Mouse (Mus musculus): Measurements from ENCODE around the gene Repin1.
A peak's percentile ranks its signal among the peaks of the same experiment; 100 is the strongest.

Gene Repin1

GRCm38 (mm10) chr6:48579215-48579648, 14.5 kb upstream of the Repin1 start:
- DNase-seq (ENCODE audit: low spot score) = peak; percentile 91

GRCm38 (mm10) chr6:48581257-48581656, 12.4 kb upstream of the Repin1 start:
- DNase-seq (ENCODE audit: low spot score) = no peak

- peak; percentile 84 for DNase-seq (ENCODE audit: low spot score)
Measured at GRCm38 (mm10) chr6:48582037-48582436, 11.6 kb upstream of the Repin1 start.

GRCm38 (mm10) chr6:48589194-48589750, 4.4 kb upstream of the Repin1 start, which contains the start of gene Gm45021:
Gene Gm45021, plus strand, starts transcription at chr6:48589610.
- no peak for DNase-seq (ENCODE audit: low spot score)

- DNase-seq (ENCODE audit: low spot score) = no peak
Measured at GRCm38 (mm10) chr6:48591221-48591845, 2.4 kb upstream of the Repin1 start.

- no peak for DNase-seq (ENCODE audit: low spot score)
Measured at GRCm38 (mm10) chr6:48591871-48592270, 1.8 kb upstream of the Repin1 start.

GRCm38 (mm10) chr6:48594043-48594738, 508 bp downstream of the Repin1 start:
- DNase-seq (ENCODE audit: low spot score) = peak; percentile 61

- no peak for DNase-seq (ENCODE audit: low spot score)
Measured at GRCm38 (mm10) chr6:48595278-48595677, 1.6 kb downstream of the Repin1 start.

- DNase-seq (ENCODE audit: low spot score) = no peak
Measured at GRCm38 (mm10) chr6:48596545-48597232, 3.0 kb downstream of the Repin1 start.

- DNase-seq (ENCODE audit: low spot score) = no peak
Measured at GRCm38 (mm10) chr6:48597233-48597625, 3.5 kb downstream of the Repin1 start.

- no peak for DNase-seq (ENCODE audit: low spot score)
Measured at GRCm38 (mm10) chr6:48600594-48600993, 6.9 kb downstream of the Repin1 start.

- DNase-seq (ENCODE audit: low spot score) = peak; percentile 79
Measured at GRCm38 (mm10) chr6:48601271-48602079, 7.8 kb downstream of the Repin1 start, which contains the start of gene Zfp775. Gene Zfp775, plus strand, starts transcription at chr6:48602063.

GRCm38 (mm10) chr6:48602080-48602741, 8.5 kb downstream of the Repin1 start:
- no peak for DNase-seq (ENCODE audit: low spot score)

GRCm38 (mm10) chr6:48608124-48608523, 14.4 kb downstream of the Repin1 start:
- no peak for DNase-seq (ENCODE audit: low spot score)

GRCm38 (mm10) chr6:48609512-48609911, 15.8 kb downstream of the Repin1 start:
- DNase-seq (ENCODE audit: low spot score) = no peak

GRCm38 (mm10) chr6:48610657-48611056, 17.0 kb downstream of the Repin1 start:
- no peak for DNase-seq (ENCODE audit: low spot score)

- no peak for DNase-seq (ENCODE audit: low spot score)
Measured at GRCm38 (mm10) chr6:48613464-48613863, 19.8 kb downstream of the Repin1 start.

- no peak for DNase-seq (ENCODE audit: low spot score)
Measured at GRCm38 (mm10) chr6:48614756-48615155, 21.1 kb downstream of the Repin1 start.

- DNase-seq (ENCODE audit: low spot score) = no peak
Measured at GRCm38 (mm10) chr6:48620031-48620430, 26.3 kb downstream of the Repin1 start.

- peak; percentile 56 for DNase-seq (ENCODE audit: low spot score)
Measured at GRCm38 (mm10) chr6:48622186-48622843, 28.6 kb downstream of the Repin1 start.

- DNase-seq (ENCODE audit: low spot score) = no peak
Measured at GRCm38 (mm10) chr6:48623460-48623859, 29.8 kb downstream of the Repin1 start.
